Mouse (Mus musculus) right cerebral cortex, adult 18-20 months (tissue): Measurements from ENCODE around the gene 1700037C18Rik.
A peak's percentile ranks its signal among the peaks of the same experiment; 100 is the strongest.

ENCODE experiments used
- DNase-seq: peaks from one replicate; pipeline ENCODE4 v3.0.0; 2022; ENCODE audit warnings: mixed read lengths

Gene 1700037C18Rik

DNA sequence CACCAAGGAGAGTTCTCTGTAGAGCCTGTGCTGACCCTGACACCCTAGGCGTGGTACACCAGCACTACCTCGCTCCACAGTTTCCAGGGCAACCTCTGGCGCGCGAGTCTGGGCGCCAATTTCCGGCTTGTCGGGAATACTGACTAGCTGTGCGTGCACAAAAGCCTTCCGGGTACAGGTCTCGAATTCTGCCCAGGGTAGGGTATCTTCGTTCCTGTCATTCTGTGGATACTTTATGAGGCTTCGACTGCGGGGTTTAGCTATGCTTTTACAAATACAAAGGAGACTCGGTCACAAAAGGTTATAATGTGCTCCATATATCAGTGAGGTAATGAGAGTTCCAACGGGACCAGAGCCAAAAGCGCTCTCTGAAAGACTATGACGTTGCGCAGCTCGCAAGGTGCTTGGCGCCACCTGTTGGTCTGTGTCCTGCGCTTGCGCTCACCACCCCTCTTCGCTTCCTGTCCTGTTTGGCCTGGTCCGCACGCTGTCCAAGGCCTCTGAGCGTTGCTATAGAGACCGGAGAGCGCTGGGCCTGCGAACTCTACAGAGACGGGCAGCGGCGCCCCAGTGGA, at the start of gene 1700037C18Rik, which contains the start of gene Cluap1:
Gene 1700037C18Rik, minus strand, starts transcription at position 153 of the 575 bp plus-strand sequence.
Gene Cluap1, plus strand, starts transcription at position 265 of the 575 bp plus-strand sequence.
- peak; percentile 93 for DNase-seq

DNA sequence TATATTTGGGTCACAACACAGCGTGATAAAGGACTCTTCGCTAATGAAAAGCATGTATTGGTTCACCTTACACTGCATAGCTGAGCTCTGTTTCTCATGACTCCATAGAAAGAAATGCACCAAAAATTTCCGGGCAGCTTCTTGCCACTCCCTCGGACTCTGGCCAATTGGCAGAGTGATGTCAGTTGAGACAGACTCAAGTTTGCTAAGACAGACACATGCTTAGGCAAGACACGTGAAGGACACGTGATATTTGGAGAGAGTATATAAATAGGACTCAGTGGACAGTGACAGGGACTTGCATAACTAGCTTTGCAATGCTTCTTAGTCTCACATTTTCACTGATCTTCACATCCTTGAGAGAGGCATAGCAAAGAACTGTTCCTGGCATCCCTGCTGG, 47.9 kb upstream of the 1700037C18Rik start:
- peak; percentile 20 for DNase-seq

DNA sequence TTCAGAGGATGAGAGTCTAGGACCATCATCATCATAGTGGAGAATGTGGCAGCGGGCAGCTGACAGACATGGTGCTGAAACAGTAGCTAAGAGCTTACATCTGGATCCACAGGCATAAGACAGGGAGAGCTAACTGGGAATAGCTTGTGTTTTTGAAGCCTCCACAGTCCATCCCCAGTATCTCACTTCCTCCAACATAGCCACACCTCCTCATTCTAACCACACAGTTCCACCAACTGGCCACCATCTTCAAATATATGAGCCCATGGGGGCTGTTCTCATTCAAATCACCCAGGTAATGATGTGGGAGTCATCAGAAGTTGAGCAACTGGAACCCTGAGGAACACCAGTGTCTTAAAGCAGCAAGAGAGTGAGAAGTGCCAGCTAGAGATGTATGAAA, 42.7 kb upstream of the 1700037C18Rik start:
- DNase-seq = no peak

DNA sequence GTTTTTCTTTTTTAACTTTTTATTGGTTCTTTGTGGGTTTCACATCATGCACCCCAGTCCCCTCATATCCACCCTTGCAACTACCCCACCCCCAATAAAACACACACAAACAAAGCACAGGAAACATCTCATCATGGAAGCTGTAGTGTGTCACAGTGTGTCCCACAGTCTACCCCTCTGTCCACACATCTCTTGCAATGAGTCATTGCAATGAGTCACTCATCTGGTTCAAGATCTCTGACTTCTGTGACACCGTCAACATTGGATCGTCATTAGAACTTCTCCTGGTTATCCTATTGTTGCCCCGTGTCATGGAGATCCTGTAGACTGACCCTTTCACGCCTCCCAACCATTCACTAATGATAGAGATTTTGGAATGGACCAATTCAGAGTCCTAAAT, 26.2 kb upstream of the 1700037C18Rik start:
- no peak for DNase-seq

DNA sequence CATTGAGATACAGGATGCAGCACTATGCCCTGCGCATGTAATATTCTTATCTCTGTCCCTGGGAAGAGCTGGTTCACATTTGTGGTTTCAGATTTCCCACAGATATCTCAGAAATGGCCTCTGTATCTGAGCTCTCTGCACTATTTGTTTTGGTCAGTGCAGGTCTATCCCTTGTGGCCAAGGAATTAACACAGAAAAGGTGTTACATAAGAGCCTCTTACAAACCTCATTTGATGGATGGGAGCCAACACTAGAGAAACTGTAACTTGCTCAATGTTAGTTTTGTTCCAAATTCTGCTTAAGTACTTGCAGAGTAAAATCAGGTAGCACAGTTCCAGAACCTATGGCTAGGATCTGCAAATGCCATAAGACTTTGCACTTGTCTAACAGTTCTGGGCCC, 25.6 kb upstream of the 1700037C18Rik start:
- no peak for DNase-seq

DNA sequence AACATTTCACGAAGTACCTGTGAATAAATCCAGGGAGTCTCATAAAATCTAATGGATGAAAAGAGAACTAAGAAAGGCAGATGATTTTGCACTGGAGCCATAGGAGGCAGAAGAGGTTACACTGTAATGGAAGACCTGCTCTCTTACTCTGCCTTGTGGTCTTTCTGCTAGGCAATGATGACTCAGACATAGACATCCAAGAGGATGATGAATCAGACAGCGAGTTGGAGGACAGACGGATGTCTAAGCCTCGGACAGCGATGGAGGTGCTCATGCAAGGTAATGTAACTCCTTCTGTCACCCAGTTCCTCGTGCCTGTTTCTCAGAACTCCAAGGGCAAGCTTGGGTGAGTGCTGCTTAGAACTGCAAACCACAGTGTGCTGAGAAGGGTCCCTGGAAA, 25.0 kb upstream of the 1700037C18Rik start:
- DNase-seq = no peak

DNA sequence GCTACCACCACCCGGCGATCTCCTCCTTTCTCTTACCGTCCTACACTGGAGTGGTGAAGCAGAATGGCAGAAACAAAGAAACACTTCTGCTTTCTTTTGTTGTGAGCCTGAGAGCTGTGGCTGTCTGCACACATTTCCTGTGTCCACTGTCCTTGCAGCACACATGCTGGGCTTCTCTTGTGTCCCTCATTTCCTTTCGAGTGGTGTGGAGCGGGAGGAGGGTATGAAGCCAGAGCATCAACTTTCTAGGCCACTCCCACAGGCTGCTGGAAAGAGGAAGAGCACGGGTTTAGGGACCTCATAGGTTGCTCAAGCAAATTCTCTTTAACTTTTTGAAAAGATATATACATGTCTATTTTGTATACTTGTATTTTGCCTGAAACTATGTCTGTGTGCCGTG, 20.7 kb upstream of the 1700037C18Rik start:
- no peak for DNase-seq

DNA sequence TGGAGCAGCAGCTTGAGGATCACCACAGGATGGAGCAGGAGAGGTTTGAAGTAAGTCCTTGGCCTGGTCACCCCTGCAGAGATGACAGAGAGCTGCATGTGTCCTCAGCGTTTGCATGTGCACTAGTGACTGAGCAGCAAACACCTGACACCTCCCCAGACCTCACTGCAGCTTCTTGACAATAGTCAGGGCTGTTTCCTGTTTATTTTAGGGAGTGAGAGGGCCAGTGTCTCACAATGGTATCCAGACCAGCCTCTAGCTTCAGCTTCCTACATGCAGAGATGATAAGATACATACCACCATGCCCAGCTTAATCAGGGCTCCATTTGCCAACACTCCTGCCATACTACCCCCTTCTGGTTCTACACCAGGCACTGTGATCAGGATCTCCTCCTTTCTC, 20.1 kb upstream of the 1700037C18Rik start:
- DNase-seq = no peak

DNA sequence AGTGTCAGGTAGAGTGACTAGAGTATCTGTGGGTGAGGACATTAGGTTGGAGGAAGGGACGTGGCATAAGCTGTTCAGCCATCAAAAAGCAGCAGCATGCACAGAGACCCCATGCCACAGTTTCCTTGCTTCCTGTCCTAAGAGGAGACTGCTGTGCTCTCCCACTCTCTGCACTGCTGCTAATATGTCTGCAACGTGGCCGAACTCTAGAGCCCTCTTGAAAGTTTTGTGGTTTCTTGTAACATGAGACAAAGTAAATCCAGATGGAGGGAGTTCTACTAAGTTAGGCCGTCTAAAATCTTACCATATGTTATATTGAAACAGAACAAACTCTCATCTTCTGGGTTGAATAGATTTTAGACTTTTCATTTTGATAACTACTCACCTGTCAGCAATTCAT, 15.5 kb upstream of the 1700037C18Rik start:
- DNase-seq = no peak

DNA sequence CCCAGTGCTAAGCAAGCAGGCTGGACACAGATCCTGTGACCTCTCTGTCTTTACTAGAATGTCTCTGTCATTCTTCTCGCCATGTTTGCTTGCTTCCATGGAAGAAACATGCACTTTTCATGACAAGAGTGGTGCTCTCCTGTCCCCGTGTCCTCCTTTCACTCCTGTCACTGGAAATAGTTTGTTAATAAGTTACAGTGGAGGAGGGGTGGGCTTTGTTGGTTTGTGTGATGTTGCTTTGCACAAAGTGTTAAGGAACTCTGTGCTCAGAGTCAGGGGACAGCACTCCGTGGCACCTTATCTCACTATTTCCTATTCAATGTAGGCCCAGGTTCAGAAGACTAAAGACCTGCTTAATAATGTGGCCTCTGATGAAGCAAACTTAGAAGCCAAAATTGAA, 15.0 kb upstream of the 1700037C18Rik start:
- DNase-seq = no peak

DNA sequence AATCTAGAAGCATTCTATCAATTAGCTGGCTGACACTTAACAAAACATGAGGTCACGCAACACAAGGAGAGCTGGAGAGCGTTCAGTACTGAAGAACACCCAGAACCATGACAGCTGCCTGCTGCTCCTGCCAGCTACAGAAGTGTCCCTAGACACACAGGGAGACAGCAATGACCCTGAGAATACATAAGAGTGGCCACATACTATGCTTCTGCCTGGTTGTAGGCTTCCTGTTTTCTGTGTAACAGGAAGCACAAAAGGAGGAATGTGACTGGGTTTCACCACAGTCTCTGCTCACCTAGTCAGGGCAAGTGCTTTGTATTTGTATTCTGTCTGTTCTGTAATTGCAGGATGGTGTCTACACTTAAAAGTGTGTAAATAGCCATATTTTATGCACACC, 12.3 kb upstream of the 1700037C18Rik start:
- DNase-seq = no peak

DNA sequence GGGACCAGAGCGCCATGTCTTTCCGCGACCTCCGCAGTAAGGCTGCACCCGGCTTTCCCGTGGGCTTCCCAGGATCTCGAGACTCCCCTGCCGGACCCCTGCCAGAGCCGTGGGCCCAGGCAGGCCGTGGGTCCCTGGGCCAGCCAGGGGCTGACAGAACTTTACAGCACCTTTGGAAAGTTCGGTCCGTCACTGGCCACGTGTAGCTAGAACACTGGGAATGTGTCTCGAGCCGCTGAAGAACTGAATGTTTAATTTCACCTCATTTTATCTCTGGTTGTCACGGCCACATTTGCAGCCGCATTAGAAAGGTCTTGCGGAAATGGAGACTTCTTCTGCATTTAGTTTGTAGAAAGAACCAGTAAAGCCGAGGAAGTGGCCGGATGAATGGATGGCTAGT, 629 bp upstream of the 1700037C18Rik start:
- DNase-seq = no peak

DNA sequence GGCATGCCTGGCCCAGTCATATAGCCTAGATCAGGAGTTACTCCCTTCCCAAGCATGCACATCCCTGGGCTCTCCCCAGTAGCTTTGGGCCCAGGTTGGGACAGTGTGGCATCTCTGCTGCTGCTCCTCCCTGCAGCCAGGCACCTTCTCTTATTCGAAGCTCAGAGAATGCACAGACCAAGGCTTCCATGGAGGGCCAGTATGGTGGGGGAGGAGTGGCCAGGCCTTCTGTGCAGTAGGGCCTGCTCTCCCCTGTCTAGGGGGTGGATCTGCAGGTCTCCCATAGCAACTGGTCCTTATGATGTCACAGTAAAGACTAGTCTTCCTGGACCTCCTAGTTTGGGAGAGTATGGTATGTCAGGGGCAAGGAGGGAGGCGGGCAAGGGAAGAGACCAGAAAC, 1.0 kb downstream of the 1700037C18Rik start:
- no peak for DNase-seq

DNA sequence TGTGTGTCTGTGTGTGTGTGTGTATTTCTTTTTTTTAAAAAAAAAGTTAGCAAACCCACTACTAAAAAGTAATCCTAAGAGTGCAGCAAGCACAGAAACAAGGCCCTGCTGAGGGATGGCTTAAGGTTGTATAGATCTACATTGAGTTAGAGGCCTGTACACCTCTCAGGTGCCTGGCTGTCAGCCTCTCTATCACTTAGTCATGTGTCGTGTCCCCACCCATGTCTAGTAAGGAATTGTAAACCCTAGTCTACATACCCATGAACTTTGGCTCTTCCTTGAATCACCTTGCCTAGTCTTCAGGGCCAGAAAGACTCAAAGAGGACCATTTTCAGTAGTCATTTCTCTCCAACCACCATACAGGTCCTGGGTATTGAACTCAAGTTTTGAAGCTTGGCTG, 11.9 kb downstream of the 1700037C18Rik start:
- DNase-seq = no peak

DNA sequence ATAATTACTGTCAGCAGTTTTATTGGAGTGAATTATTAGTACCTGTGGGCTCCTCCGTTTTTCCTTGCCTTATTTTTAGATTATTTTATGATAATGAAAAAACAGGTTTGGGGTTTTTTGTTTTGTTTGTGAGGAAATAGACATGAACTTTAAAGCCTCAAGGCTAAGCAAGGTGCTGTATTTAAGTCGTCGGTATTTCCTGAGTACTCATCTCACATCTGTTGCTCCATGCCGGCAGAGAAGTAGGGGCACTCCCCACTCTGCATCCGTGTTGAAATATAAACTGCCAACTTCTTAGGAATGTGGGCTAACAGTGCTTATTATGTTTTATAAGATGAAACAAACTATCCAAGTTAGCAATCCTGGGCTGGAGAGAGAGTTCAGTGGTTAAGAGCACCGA, 12.4 kb downstream of the 1700037C18Rik start:
- DNase-seq = no peak

DNA sequence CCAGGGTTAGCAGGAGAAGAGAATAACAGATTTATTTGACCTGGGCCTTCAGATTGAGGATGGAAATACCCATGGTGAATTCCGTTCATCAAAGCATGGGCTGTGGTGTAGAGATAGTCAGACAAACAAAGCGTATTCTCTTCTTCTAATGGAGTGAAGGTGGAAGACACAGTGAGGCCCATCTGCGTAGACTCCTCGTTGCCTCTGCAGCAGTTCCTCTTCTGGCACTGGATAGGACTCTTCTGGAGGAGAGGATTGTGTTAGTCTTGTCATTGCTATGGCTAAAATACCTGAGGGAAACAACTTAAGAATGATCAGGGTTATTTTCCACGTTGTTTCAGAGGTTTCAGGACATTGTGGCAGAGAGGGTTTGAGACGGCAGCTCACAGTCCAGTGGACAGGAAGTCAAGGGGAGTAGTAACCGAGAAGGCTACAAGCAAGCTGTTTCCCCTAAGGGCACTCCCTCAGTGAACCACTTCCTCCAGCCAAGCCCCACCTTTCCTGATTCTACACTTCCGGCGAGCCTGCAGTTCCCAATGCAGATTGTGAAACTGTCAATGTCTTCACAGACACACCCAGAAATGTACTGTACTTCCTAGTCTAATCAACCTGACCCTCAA, 13.2 kb downstream of the 1700037C18Rik start:
- DNase-seq = no peak

DNA sequence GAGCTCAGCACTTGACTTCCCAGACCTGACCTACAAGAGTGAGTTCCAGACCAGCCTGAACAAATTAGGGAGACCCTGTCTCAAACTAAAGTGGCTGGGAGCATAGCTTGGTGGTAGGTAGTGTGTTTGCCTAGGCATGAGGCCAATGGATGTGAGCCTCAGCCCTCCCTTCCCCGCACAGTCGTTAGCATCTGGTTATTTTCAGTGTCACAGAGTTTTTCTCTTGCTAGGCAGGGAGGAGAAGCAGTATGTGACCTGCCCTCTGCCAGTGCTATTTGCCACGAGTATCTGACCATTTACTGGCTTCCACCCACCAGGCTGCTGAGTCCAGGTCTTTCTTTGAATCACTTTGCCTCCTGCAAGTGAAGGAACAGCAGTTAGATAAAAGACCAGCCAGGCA, 14.8 kb downstream of the 1700037C18Rik start:
- DNase-seq = no peak

DNA sequence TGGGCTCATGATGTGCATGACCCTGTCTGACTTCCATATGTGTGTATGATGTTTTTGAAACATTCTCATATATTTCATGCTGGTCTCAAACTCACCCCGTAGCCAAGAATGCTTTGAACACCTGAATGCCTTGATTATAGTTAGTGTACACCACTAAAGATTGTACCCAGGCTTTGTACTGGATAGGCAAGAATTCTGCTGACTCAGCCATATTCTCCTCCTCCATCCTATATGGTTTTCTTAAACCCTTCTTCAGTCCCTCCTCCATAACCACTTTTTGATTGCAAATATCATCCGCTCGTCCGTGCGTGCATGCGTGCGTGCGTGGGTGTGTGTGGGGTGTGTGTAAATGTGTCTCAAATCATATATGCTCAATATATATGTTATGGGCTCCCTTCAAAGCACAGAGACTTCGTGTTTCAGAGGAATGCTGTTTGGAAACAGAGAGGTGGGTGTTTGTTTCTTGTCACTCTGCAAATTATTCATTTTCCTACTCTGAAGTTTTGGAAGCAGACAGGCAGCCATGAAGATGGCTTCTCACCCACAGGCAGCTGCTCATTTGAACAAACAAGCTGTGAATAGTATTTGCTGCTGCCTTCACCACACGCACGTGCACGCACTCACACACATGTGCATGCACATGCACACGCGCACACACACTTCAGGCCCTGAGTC, 16.7 kb downstream of the 1700037C18Rik start:
- no peak for DNase-seq

DNA sequence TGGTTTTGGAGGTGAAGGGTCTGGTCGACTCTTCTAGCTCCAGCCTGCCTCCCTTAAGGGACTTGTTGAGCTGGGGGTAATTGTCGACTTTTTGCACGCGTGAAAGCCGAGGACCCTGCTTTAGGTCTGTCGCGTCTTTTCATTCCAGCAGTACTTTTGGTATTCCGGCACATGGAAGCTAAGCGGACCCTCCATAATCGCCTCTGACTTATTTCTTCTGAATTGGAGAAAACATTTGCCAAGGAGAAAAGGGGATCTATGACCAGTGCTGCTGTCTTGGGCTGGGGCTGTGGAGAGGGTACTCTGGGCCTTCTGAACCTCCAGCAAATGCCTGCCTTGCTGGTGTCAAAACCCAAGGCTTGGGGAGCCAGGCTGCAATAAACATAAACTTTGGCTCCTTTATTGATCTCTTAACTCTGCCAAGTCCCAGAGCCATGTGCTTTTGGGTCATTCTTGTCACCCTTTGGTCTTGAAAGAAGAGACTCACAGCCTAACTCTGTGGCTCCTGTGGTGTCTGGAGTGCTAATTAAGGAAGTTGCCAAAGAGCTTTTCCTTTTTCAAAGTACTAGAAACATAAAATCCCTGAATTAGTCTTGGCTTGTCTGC, 23.3 kb downstream of the 1700037C18Rik start:
- DNase-seq = no peak

DNA sequence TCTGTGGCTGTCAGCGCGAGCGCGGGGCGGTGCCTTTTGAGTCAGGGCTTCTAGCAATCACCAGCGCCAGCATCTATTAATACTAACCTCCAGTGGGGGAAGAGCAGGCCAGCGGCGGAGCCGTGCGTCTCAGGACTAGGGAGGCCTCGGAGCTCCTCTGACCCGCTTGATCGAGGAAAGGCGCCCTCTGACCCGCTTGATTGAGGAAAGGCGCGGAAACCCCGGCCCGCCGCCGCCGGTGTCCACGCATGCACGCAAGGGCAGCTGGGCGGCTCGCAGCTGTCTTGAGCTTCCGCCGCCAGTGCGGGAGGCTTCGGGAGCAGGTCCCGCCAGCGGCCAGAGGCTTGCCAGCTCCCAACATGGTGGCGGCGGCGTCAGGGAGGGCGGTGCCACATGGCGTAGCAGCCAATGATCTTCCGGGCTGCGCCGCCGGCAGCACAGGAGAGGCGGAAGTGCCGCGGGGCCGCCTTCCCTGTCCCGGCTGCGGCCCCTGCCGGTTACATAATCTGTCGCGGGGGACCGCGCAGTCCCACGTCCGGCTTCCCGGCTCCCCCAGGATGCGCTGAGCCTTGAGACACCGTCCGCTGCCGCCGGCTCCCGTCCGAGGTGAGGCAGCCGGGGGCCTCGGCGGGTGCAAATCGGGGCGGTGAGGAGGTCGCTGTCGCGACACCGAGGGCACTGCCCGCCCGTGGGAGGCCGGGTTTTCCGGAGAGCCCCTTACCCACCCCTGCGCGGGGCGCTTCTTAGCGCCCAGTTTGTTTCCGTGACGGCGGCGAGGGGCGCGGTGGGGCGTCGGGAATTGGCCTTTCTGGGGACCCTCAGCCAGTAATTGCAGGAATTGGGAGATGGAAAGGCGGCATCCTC, 24.1 kb downstream of the 1700037C18Rik start, which contains the start of the genes Zfp597 and Gm20695:
Gene Zfp597, minus strand, starts transcription at position 361 of the 864 bp plus-strand sequence.
Gene Gm20695, plus strand, starts transcription at position 448 of the 864 bp plus-strand sequence.
- DNase-seq = peak; percentile 96

DNA sequence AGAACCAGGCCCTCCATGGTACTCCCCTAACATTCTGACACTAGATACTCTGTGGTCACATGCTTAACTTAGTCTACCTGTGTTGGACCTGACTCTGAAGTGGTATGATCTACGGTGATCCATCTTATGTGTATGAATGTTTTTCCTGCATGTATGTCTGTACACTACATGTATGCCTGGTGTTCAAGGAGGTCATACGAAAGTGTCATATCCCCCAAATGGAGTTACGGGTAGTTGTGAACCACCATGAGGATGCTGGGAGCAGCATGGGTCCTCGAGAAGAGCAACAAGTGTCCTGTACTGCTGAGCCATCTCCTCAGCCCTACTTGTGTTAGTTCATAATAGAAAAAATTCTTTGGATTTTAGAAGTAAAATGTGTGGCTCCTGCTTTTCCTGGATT, 32.1 kb downstream of the 1700037C18Rik start:
- no peak for DNase-seq

DNA sequence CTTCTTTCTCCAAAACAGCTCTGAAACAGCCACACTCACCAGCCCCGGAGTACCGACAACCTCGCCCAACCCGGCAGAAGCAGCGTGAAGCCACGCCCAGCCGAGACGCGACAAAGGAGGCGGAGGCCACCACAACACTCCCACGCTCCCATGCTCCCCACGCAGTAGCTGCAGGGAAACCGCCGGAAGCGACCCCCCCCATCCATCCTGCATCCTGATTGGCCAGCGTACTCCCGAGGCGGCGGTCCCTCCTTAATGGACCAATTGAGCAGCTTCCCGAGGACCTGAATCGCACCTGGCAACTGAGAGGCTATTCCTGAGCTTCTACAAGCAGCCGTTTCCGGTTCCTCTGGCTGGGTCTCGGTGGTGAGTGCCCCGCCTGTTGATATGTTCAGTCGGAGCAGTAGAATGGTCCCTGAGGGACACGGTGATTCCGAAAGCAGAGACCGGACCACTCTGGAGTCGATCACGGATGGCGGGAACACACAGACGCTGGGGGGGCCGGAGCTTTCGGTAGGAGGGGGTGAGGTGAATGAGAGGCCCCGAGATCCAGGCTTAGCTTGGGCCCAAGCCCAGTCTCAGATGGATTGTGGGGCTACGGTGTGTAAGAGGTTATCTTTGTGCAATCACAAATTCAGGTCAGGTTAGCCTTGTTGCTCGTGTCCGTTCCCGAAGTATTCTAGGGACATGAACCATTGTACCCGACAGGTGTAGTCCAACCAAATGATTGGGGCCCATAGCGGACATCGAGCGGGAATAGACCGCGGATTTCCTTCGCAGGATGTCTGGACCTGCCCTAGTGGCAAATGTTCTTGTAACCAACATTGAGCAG, 36.1 kb downstream of the 1700037C18Rik start, which contains the start of gene Naa60:
Gene Naa60, plus strand, starts transcription at position 160 of the 832 bp plus-strand sequence.
- peak; percentile 92 for DNase-seq
